Mouse (Mus musculus): ENCODE data around the gene Gal. TPM values are rescaled to one million over a fixed set of nuclear protein-coding genes. Genes with fewer than 3 reads are reported as not detected.
A peak's percentile ranks its signal among the peaks of the same experiment; 100 is the strongest.

Gal gene
- polyA plus RNA-seq, 2 experiments = 0.04 TPM; not detected in 1

DNA sequence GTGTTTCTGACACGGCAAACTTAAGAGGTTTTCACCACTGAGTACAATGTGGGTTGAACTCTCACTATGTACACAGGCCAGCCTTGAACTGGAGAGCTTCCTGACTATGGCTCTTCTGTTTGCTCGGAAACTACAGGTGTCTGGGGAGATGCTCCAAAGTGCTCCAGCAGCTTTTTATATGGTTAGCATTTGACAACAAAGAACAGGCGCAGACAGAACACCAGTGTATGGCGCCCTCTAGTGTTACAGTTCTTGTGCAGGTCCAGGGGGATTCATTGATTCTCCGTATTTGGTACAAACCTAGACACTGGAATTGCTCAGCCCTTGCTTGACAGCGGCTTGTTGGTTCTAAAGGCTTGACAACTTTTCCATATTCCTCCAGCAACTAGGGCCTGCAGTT, 36.8 kb upstream of the Gal start:
- Histone ChIP-seq H3K27me3 (ENCODE audit: control insufficient read depth, insufficient read depth, low read length) (no peaks in the 10 kb centered on the region), H3K36me3 (replicated peaks; ENCODE audit: control insufficient read depth, insufficient read depth, low read depth) (peaks cover 15% of the 10 kb centered on the region), H3K27ac (no peak overlapping the region), H3K4me3 (ENCODE audit: insufficient read depth in 1 of 2, low read depth in 2 of 2, low read length in 2 of 2) (no peak overlapping the region), H3K4me2 (ENCODE audit: low read depth) (no peak overlapping the region), H3K9me3 (ENCODE audit: control insufficient read depth, low read length) (no peaks in the 10 kb centered on the region), H3K9ac (replicated peaks) (no peak overlapping the region), H3K4me1 (replicated peaks; ENCODE audit: control insufficient read depth in 2 of 2, insufficient read depth in 2 of 2, low read length in 1 of 2) (no peaks in the 10 kb centered on the region)
- DNase-seq (ENCODE audit: low read depth in 3 of 3, low spot score in 3 of 3) (peak; percentile 26 to 40 (median 30)), ATAC-seq (ENCODE audit: insufficient read depth) (peak; percentile 31; the same call in 1 of the 2 replicates)
- 29% methylated on average over 6 of the region's 6 CpGs for WGBS (ENCODE audit: insufficient replicate concordance)
- TF ChIP-seq CTCF (IDR thresholded peaks at IDR 0.05; ENCODE audit: low read depth) (peak; percentile 80), EP300 (IDR thresholded peaks at IDR 0.05; ENCODE audit: low read depth) (no peak)

DNA sequence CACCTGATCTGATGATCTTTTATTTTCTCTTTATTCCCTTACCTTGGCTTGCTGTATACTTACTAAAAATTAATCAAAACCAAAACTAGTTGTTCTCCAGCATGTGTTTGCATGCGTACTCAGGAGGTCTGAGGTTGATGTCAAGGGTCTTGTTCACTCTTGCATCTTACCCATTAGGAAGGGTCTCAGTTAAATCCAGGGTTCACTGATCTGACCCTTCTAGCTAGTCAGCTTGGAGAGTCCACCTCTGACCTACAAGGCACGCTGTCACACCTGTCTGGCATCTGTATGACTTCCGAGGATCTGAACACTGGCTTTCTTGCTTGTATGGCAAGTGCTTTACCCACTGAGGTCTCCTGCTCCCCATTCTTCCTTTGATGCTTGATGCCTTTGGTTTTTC, 36.4 kb upstream of the Gal start:
- H3K27me3 ChIP-seq (ENCODE audit: control insufficient read depth, insufficient read depth, low read length) = no peaks in the 10 kb centered on the region
- no peak overlapping the region for H3K4me2 ChIP-seq (ENCODE audit: low read depth)
- H3K9me3 ChIP-seq (ENCODE audit: control insufficient read depth, low read length) = no peaks in the 10 kb centered on the region
- TF ChIP-seq EP300 (IDR thresholded peaks at IDR 0.05; ENCODE audit: low read depth) = no peak
- no peak for TF ChIP-seq CTCF (IDR thresholded peaks at IDR 0.05; ENCODE audit: low read depth)
- H3K4me1 ChIP-seq (replicated peaks; ENCODE audit: control insufficient read depth in 2 of 2, insufficient read depth in 2 of 2, low read length in 1 of 2) = no peaks in the 10 kb centered on the region
- H3K27ac ChIP-seq = no peak overlapping the region
- no peak overlapping the region for H3K4me3 ChIP-seq (ENCODE audit: insufficient read depth in 1 of 2, low read depth in 2 of 2, low read length in 2 of 2)
- H3K9ac ChIP-seq (replicated peaks) = no peak overlapping the region
- 85% methylated on average over 3 of the region's 3 CpGs for WGBS (ENCODE audit: insufficient replicate concordance)
- ATAC-seq (ENCODE audit: insufficient read depth) = no peak
- DNase-seq (ENCODE audit: low read depth in 3 of 3, low spot score in 3 of 3) = no peak
- peaks cover 11% of the 10 kb centered on the region for H3K36me3 ChIP-seq (replicated peaks; ENCODE audit: control insufficient read depth, insufficient read depth, low read depth)

DNA sequence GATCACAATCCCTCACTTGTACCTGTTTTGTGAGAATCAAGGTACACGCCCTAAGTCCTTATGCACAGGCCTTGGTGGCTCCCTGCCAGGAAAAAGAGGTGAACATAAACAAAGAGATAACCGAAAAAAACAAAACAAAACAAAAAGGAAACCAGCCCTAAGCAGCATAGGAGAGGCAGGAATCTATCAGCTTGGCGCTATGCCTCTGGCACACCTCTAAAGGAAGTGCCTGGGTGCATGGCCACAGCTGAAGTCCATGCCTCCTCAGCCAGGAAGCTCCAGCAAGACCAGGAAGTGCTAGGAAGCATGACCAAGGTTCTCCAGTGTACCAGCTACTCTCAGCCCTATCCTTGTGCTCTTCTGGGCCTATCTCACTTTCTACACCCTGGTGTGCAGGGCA, 34.9 kb upstream of the Gal start:
- no peak overlapping the region for H3K27ac ChIP-seq
- no peak for DNase-seq (ENCODE audit: low read depth in 3 of 3, low spot score in 3 of 3)
- H3K9ac ChIP-seq (replicated peaks) = no peak overlapping the region
- TF ChIP-seq EP300 (IDR thresholded peaks at IDR 0.05; ENCODE audit: low read depth) (no peak), CTCF (IDR thresholded peaks at IDR 0.05; ENCODE audit: low read depth) (no peak)
- ATAC-seq (ENCODE audit: insufficient read depth) = no peak
- H3K36me3 ChIP-seq (replicated peaks; ENCODE audit: control insufficient read depth, insufficient read depth, low read depth) = no peaks in the 10 kb centered on the region
- no peaks in the 10 kb centered on the region for H3K9me3 ChIP-seq (ENCODE audit: control insufficient read depth, low read length)
- no peaks in the 10 kb centered on the region for H3K4me1 ChIP-seq (replicated peaks; ENCODE audit: control insufficient read depth in 2 of 2, insufficient read depth in 2 of 2, low read length in 1 of 2)
- H3K4me3 ChIP-seq (ENCODE audit: insufficient read depth in 1 of 2, low read depth in 2 of 2, low read length in 2 of 2) = no peak overlapping the region
- WGBS (ENCODE audit: insufficient replicate concordance) = 52% methylated on average over 3 of the region's 3 CpGs
- H3K4me2 ChIP-seq (ENCODE audit: low read depth) = no peak overlapping the region
- no peaks in the 10 kb centered on the region for H3K27me3 ChIP-seq (ENCODE audit: control insufficient read depth, insufficient read depth, low read length)

- Histone ChIP-seq H3K9ac (replicated peaks) (no peak overlapping the region), H3K4me2 (ENCODE audit: low read depth) (no peak overlapping the region), H3K36me3 (replicated peaks; ENCODE audit: control insufficient read depth, insufficient read depth, low read depth) (no peaks in the 10 kb centered on the region), H3K9me3 (ENCODE audit: control insufficient read depth, low read length) (no peaks in the 10 kb centered on the region), H3K4me3 (ENCODE audit: insufficient read depth in 1 of 2, low read depth in 2 of 2, low read length in 2 of 2) (no peak overlapping the region), H3K27me3 (ENCODE audit: control insufficient read depth, insufficient read depth, low read length) (no peaks in the 10 kb centered on the region), H3K4me1 (replicated peaks; ENCODE audit: control insufficient read depth in 2 of 2, insufficient read depth in 2 of 2, low read length in 1 of 2) (no peaks in the 10 kb centered on the region), H3K27ac (no peak overlapping the region)
- 52% methylated on average over 3 of the region's 3 CpGs for WGBS (ENCODE audit: insufficient replicate concordance)
- ATAC-seq (ENCODE audit: insufficient read depth) = no peak
- no peak for TF ChIP-seq EP300 (IDR thresholded peaks at IDR 0.05; ENCODE audit: low read depth)
- peak; percentile 54; the same call in 1 of the 2 replicates for TF ChIP-seq CTCF (IDR thresholded peaks at IDR 0.05; ENCODE audit: low read depth)
- no peak for DNase-seq (ENCODE audit: low read depth in 3 of 3, low spot score in 3 of 3)
These were observed 33.0 kb upstream of the Gal start for GRCm38 (mm10) chr19:3447348-3447747.

- ATAC-seq (ENCODE audit: insufficient read depth) = no peak
- H3K4me3 ChIP-seq (ENCODE audit: insufficient read depth in 1 of 2, low read depth in 2 of 2, low read length in 2 of 2) = no peak overlapping the region
- H3K27ac ChIP-seq = no peak overlapping the region
- no peaks in the 10 kb centered on the region for H3K27me3 ChIP-seq (ENCODE audit: control insufficient read depth, insufficient read depth, low read length)
- no peaks in the 10 kb centered on the region for H3K4me1 ChIP-seq (replicated peaks; ENCODE audit: control insufficient read depth in 2 of 2, insufficient read depth in 2 of 2, low read length in 1 of 2)
- H3K4me2 ChIP-seq (ENCODE audit: low read depth) = no peak overlapping the region
- TF ChIP-seq CTCF (IDR thresholded peaks at IDR 0.05; ENCODE audit: low read depth) = no peak
- no peak for TF ChIP-seq EP300 (IDR thresholded peaks at IDR 0.05; ENCODE audit: low read depth)
- no peak for DNase-seq (ENCODE audit: low read depth in 3 of 3, low spot score in 3 of 3)
- no peaks in the 10 kb centered on the region for H3K9me3 ChIP-seq (ENCODE audit: control insufficient read depth, low read length)
- no peaks in the 10 kb centered on the region for H3K36me3 ChIP-seq (replicated peaks; ENCODE audit: control insufficient read depth, insufficient read depth, low read depth)
- WGBS (ENCODE audit: insufficient replicate concordance) = 48% methylated on average over 10 of the region's 10 CpGs
- H3K9ac ChIP-seq (replicated peaks) = no peak overlapping the region
These were observed 26.7 kb upstream of the Gal start for GRCm38 (mm10) chr19:3441092-3441491.

All from liver, embryonic 14.5 days (tissue).